21 mouse cellular contexts compared by ENCODE assay signal in the genomic region with DNA sequence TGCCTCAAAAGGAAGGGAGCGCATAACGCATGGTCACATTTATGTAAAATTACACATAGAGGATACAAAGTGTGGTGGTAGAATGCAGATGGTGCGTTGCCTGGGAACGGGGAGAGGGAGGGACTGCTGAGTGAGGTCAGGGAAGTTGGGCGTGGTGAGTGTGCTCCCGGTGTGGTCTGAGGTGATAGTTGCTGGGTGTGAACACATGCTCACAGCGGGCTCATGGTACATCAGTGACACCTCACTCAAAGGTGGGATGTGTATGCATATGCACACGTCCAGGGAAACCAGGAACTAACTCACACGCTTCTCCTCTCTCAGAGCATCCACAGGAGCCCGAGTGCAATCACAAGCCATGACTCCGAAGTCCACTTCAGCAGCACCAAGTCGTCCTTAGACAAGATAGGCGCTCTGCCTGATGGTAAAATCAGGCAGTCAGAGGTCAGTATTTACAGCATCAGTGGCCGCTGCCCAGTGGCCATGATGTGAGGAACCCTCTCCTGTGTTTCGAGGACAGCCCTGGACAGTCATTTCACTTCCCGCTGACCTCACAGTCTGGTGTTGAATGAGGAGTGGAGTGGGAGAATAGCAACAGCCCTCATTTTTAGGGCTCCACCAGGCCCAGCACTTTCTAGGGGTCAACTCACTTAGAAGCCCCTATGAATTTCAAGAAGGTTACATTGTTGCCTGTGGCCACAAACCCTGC. TPM values are rescaled to one million over a fixed set of nuclear protein-coding genes. Genes with fewer than 3 reads are reported as not detected.
DNase-seq lines count a peak whose midpoint lies in the region; ATAC-seq lines count a peak whose summit lies in the region.
"Had no signal": no experiment of that assay in that cellular context is flagged by ENCODE, and none has a peak within 500 bp of the region (broad histone marks: within the 10 kb centered on the region; RNA-seq: fewer than 3 reads in every experiment).

No protein-coding gene starts in this region.

- intact Hi-C loops in gastrocnemius, postnatal 14 days (cut with DNase I; ENCODE audit: low total_unique reads) = no loop called here

- H3K27me3 ChIP-seq in heart, embryonic 10.5 days (ENCODE audit: insufficient read depth, poor library complexity, severe bottlenecking) = no peaks in the 10 kb centered on the region
- no peaks in the 10 kb centered on the region for H3K27me3 ChIP-seq in heart, embryonic 12.5 days (replicated peaks)
- no peaks in the 10 kb centered on the region for H3K27me3 ChIP-seq in liver, embryonic 12.5 days (replicated peaks)
- H3K27me3 ChIP-seq: embryonic facial prominence, embryonic 13.5 days; forebrain, embryonic 13.5 days; limb, embryonic 15.5 days; neural tube, embryonic 15.5 days had no signal

- peaks cover 10% of the 10 kb centered on the region for H3K4me1 ChIP-seq in heart, embryonic 10.5 days
- H3K4me1 ChIP-seq in heart, embryonic 12.5 days (replicated peaks) = peaks cover 9% of the 10 kb centered on the region
- peaks cover 61% of the 10 kb centered on the region for H3K4me1 ChIP-seq in liver, embryonic 12.5 days

- 59% methylated on average over 16 of the region's 16 CpGs for WGBS in heart, embryonic 10.5 days
- WGBS in heart, embryonic 12.5 days = 53% methylated on average over 16 of the region's 16 CpGs
- 50% methylated on average over 16 of the region's 16 CpGs for WGBS in liver, embryonic 12.5 days (ENCODE audit: insufficient replicate concordance)

- no peaks in the 10 kb centered on the region for H3K36me3 ChIP-seq in heart, embryonic 10.5 days
- no peaks in the 10 kb centered on the region for H3K36me3 ChIP-seq in heart, embryonic 12.5 days
- no peaks in the 10 kb centered on the region for H3K36me3 ChIP-seq in liver, embryonic 12.5 days
- H3K36me3 ChIP-seq: embryonic facial prominence, embryonic 13.5 days; limb, embryonic 15.5 days; neural tube, embryonic 15.5 days had no signal

- ATAC-seq in heart, embryonic 12.5 days (ENCODE audit: insufficient number of reproducible peaks, low FRiP score) = no peak
- peak; percentile 91 for ATAC-seq in liver, embryonic 12.5 days
- 0 out of 2 replicates have a peak, but pooled peaks have one; percentile 55 for ATAC-seq in monocyte, adult 5-6 weeks (replicated peaks; ENCODE audit: insufficient number of reproducible peaks, low FRiP score, low TSS enrichment, poor library complexity, severe bottlenecking)
- ATAC-seq in activated CD4-positive, CD25-positive, alpha-beta regulatory T cell, adult 4 months = no peak
- ATAC-seq: forebrain, embryonic 13.5 days had no signal

- DNase-seq in heart, embryonic 10.5 days (ENCODE audit: low spot score) = peak; percentile 75
- DNase-seq in c-Kit-positive CD71-positive TER-119-negative erythroid progenitor cells, embryonic 14.5 days (ENCODE audit: low read depth) = peak; percentile 51
- no peak for DNase-seq in gastrocnemius, postnatal 14 days
- DNase-seq in MN1 (ENCODE audit: low spot score) = no peak
- DNase-seq: adrenal gland, postnatal 25 days; cerebellum, adult 11-12 months; kidney, adult 9 months; thymus, postnatal 36 days had no signal

- H3K4me2 ChIP-seq in heart, embryonic 12.5 days = no peak overlapping the region
- H3K4me2 ChIP-seq in liver, embryonic 12.5 days = peak overlapping the region; percentile 59
- H3K4me2 ChIP-seq: embryonic facial prominence, embryonic 13.5 days; forebrain, embryonic 13.5 days; hindbrain, embryonic 14.5 days; limb, embryonic 15.5 days; neural tube, embryonic 15.5 days had no signal

- H3K4me3 ChIP-seq in heart, embryonic 10.5 days = no peak overlapping the region
- no peak overlapping the region for H3K4me3 ChIP-seq in heart, embryonic 12.5 days
- peak overlapping the region; percentile 19; the same call in 1 of the 2 replicates for H3K4me3 ChIP-seq in liver, embryonic 12.5 days
- H3K4me3 ChIP-seq: embryonic facial prominence, embryonic 13.5 days; forebrain, embryonic 13.5 days; limb, embryonic 15.5 days; neural tube, embryonic 15.5 days had no signal

- no peaks in the 10 kb centered on the region for H3K9me3 ChIP-seq in heart, embryonic 10.5 days
- no peaks in the 10 kb centered on the region for H3K9me3 ChIP-seq in heart, embryonic 12.5 days (replicated peaks)
- H3K9me3 ChIP-seq in liver, embryonic 12.5 days (replicated peaks) = no peaks in the 10 kb centered on the region
- H3K9me3 ChIP-seq: embryonic facial prominence, embryonic 13.5 days; forebrain, embryonic 13.5 days; limb, embryonic 15.5 days; neural tube, embryonic 15.5 days had no signal

- H3K27ac ChIP-seq in heart, embryonic 10.5 days = no peak overlapping the region
- no peak overlapping the region for H3K27ac ChIP-seq in heart, embryonic 12.5 days (ENCODE audit: poor library complexity, severe bottlenecking)
- peak overlapping the region; percentile 83 for H3K27ac ChIP-seq in liver, embryonic 12.5 days
- H3K27ac ChIP-seq: embryonic facial prominence, embryonic 13.5 days; forebrain, embryonic 13.5 days; hindbrain, embryonic 14.5 days; limb, embryonic 15.5 days; macrophage; neural tube, embryonic 15.5 days had no signal

- H3K9ac ChIP-seq in heart, embryonic 12.5 days = no peak overlapping the region
- peak overlapping the region; percentile 45; the same call in 1 of the 2 replicates for H3K9ac ChIP-seq in liver, embryonic 12.5 days
- H3K9ac ChIP-seq: embryonic facial prominence, embryonic 13.5 days; forebrain, embryonic 13.5 days; hindbrain, embryonic 14.5 days; limb, embryonic 15.5 days; neural tube, embryonic 15.5 days had no signal

RNA-seq across cellular contexts. Expression of a gene that starts 37.8 kb away (rescaled TPM):
- polyA plus RNA-seq in heart, embryonic 10.5 days (2016; fragmentation: Nextera tagmentation; extraction: Ambion mirVana) = 62.0 and 84.6 TPM in 2 replicates
- polyA plus RNA-seq in heart, embryonic 12.5 days (2016; fragmentation: Nextera tagmentation; extraction: Ambion mirVana) = 59.1 and 59.3 TPM in 2 replicates
- 58.9 and 62.1 TPM in 2 replicates for polyA plus RNA-seq in liver, embryonic 12.5 days (2016; fragmentation: Nextera tagmentation; extraction: Ambion mirVana)
- total RNA-seq in monocyte, adult 5-6 weeks (2017) = 75.1 to 99.1 TPM (median 81.7 TPM) in 3 replicates
- total RNA-seq in gastrocnemius, postnatal 14 days (2021) = 10 to 100 TPM; 28.2 to 30.0 TPM
- 10 to 100 TPM; 37.5 to 38.6 TPM for polyA plus RNA-seq in activated CD4-positive, CD25-positive, alpha-beta regulatory T cell, adult 4 months (2017; shearing (Covaris generic))

RNA-seq across cellular contexts. Expression of a gene that starts 44.0 kb away (rescaled TPM):
- 0.46 and 1.1 TPM in 2 replicates for polyA plus RNA-seq in heart, embryonic 10.5 days (2016; fragmentation: Nextera tagmentation; extraction: Ambion mirVana)
- 1.0 and 1.3 TPM in 2 replicates for polyA plus RNA-seq in heart, embryonic 12.5 days (2016; fragmentation: Nextera tagmentation; extraction: Ambion mirVana)
- 0.28 and 0.37 TPM in 2 replicates for polyA plus RNA-seq in liver, embryonic 12.5 days (2016; fragmentation: Nextera tagmentation; extraction: Ambion mirVana)
- total RNA-seq in monocyte, adult 5-6 weeks (2017) = 0.29 to 1.9 TPM (median 0.32 TPM) in 3 replicates
- total RNA-seq in gastrocnemius, postnatal 14 days (2021) = under 1 TPM; 0.25 to 0.84 TPM
- polyA plus RNA-seq in activated CD4-positive, CD25-positive, alpha-beta regulatory T cell, adult 4 months (2017; shearing (Covaris generic)) = not detected
- polyA plus RNA-seq: macrophage had no signal

RNA-seq across cellular contexts. Expression of a gene that starts 48.9 kb away (rescaled TPM):
- 0.67 and 1.3 TPM in 2 replicates for polyA plus RNA-seq in heart, embryonic 10.5 days (2016; fragmentation: Nextera tagmentation; extraction: Ambion mirVana)
- 0.33 and 0.55 TPM in 2 replicates for polyA plus RNA-seq in heart, embryonic 12.5 days (2016; fragmentation: Nextera tagmentation; extraction: Ambion mirVana)
- polyA plus RNA-seq in liver, embryonic 12.5 days (2016; fragmentation: Nextera tagmentation; extraction: Ambion mirVana) = 0.18 TPM in 1 of 2 replicates, not detected in the other
- 2.9 TPM in 1 of 3 replicates, not detected in the others for total RNA-seq in monocyte, adult 5-6 weeks (2017)
- not detected for total RNA-seq in gastrocnemius, postnatal 14 days (2021)
- polyA plus RNA-seq in activated CD4-positive, CD25-positive, alpha-beta regulatory T cell, adult 4 months (2017; shearing (Covaris generic)) = 1 to 10 TPM in 1 of 2 experiments, not detected in 1; 2.7 TPM
- total RNA-seq: gastrocnemius, adult 8-10 months had no signal

RNA-seq across cellular contexts. Expression of a gene that starts 49.6 kb away (rescaled TPM):
- polyA plus RNA-seq in heart, embryonic 10.5 days (2016; fragmentation: Nextera tagmentation; extraction: Ambion mirVana) = 0.21 TPM in 1 of 2 replicates, not detected in the other
- not detected in 2 replicates for polyA plus RNA-seq in heart, embryonic 12.5 days (2016; fragmentation: Nextera tagmentation; extraction: Ambion mirVana)
- polyA plus RNA-seq in liver, embryonic 12.5 days (2016; fragmentation: Nextera tagmentation; extraction: Ambion mirVana) = not detected in 2 replicates
- not detected in 3 replicates for total RNA-seq in monocyte, adult 5-6 weeks (2017)
- not detected for total RNA-seq in gastrocnemius, postnatal 14 days (2021)
- polyA plus RNA-seq in activated CD4-positive, CD25-positive, alpha-beta regulatory T cell, adult 4 months (2017; shearing (Covaris generic)) = not detected
- total RNA-seq: adrenal gland, postnatal 25 days; gastrocnemius, adult 8-10 months; layer of hippocampus, adult 18-20 months had no signal
- polyA plus RNA-seq: embryonic facial prominence, embryonic 13.5 days; forebrain, embryonic 13.5 days; heart, embryonic 14.5 days; hindbrain, embryonic 14.5 days; macrophage; neural tube, embryonic 15.5 days had no signal

Comparison
In these comparisons a context has a peak if more than half of its experiments do, and no peak if none do; other contexts are left out.
1. DNase-seq: peak in heart, embryonic 10.5 days (single experiment) and c-Kit-positive CD71-positive TER-119-negative erythroid progenitor cells, embryonic 14.5 days (single experiment); none in gastrocnemius, postnatal 14 days (single experiment) and MN1 (single experiment).
2. ATAC-seq: peak in liver, embryonic 12.5 days (single experiment) and monocyte, adult 5-6 weeks (single experiment); none in heart, embryonic 12.5 days (single experiment) and activated CD4-positive, CD25-positive, alpha-beta regulatory T cell, adult 4 months (single experiment).